Mouse (Mus musculus) urinary bladder, postnatal 14 days (tissue): Measurements from ENCODE around the gene Frzb.
"Not testable (repeated sequence)": the region's sequence is repeated elsewhere in the genome, so short reads cannot be mapped to it uniquely, and the experiment has no call there.

Experiments
- DNase-seq: peaks from one replicate; pipeline ENCODE4 v3.0.0; 2021; ENCODE audit warnings: low spot score

Frzb gene

DNA sequence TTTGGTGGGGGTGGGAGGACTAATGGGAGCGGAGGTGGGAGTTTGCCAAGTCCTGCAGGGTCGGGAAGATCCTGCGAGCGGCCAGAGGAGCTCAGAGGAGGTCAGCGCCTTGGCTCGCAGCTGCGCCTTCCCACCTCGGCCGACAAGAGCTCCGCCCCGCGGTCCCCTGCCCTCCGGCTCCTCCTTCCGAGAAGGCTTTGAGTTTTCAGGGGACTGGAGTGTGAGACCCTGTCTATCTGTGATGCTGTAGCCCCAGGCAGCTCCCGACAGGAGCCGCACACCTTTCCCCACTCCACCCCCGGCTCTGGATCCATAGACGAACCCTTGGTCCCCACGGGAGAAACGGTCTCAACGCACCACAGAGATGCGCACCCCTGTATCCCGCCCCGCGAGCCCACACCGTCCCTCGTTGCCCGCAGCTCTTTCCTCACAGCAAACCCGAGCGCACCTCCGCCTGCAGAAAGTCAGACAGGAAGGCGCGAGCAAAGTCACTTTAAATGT lies at the start of gene Frzb:
Gene Frzb (minus strand): TSS at position 335 of the 501 bp plus-strand sequence.
- DNase-seq, result peak; percentile 34

DNA sequence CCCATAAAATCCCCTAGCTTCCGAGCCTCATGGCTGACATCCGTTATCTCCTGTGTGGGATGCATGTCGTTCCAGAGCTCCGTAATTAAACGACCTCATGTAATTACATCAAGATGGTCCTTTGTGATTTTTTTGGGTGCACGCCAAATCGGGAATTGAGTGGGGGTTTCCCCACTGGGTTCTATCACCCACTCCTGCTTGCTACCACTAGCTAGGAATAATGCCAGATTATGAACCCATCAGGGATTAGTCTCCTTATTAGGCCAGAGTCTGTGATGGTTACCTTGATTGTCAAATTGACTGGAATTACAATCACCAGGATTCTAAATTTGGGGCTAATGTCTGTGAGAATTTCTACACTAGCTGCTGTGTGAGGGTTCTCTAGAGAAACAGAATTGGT lies 47.9 kb upstream of the Frzb start:
- DNase-seq, result not testable (repeated sequence)

DNA sequence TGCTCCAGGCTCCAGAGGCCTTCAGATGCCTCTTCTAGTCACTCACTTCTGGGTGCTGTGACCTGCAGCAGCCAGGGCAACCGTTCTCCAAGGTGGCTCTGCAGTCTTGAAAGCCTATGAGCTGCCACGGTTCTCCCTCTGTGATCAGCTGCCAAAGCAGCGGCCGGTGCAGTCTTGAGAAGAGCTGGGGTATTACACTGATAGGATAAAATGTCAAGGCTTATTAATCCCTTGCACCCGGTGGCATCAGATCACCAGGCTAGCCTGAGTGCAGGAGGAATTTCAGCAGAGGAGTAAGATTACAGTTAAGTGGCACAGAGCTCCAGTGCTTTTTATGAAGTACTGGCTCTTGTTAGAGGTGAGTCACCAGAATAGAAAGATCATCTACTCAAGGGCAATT lies 39.4 kb upstream of the Frzb start:
- DNase-seq, result no peak

DNA sequence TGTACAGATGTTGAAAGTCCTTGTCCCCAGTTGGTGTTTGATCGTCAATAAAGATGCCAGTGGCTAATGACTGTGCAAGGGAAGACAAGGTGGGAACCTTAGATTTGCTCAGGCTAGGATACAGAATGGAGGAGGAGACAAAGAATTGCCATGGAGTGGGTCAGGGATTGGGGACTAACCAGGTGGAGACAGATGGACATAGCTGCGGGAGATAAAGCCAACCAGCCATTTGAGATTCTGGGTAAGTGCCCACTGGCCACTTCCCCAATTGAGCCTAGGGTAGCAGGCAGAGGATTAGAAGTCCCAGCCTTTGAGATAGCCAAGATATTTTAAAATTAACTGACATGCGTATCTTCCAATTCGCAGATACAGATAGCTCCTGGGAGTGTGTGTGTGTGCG lies 37.5 kb upstream of the Frzb start:
- DNase-seq, result no peak

DNA sequence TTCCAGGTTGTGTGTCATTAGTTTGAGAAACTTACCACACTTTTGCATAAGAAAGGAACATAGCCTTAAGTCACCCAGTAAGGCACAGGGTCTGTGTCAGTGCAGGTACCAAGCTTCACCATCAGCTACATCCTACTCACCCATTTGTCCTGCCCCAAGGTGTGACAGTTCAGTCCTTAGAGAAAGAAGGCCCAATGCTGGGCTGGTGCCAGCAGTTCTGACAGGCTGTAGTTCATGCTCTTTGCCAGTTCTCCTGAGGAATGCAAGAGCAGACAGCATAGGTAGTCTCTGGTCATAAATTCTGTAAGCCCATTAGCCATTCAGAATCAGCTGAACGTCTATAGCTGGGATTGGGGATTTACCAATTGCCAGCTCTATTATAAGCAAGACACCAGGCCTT lies 28.4 kb upstream of the Frzb start:
- DNase-seq, result no peak

DNA sequence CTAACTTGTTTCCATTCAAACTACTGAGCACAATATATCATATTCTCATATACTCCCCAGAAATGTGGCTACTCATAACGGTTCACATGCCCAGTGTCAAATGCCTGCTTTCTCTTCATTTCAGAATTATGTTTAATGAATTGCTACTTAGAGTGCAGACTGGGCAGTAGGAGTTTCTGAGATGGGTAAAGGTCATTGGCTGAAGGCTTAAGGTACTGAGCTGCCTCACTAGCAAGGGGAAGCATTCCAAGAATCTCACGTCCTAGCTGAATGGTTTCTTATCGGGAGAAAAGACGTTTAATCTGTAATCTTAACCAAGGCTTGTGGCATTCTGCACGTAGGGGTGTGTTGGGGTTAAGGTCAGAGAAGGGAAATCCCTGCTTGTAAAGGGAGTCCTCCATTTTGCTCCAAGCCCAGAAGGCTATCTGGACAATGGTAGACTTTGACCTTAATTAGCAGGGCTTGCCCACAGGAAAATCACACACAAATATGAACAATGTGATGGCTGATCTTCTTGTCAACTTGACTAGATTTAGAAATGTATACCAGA lies 26.9 kb upstream of the Frzb start:
- no peak for DNase-seq

DNA sequence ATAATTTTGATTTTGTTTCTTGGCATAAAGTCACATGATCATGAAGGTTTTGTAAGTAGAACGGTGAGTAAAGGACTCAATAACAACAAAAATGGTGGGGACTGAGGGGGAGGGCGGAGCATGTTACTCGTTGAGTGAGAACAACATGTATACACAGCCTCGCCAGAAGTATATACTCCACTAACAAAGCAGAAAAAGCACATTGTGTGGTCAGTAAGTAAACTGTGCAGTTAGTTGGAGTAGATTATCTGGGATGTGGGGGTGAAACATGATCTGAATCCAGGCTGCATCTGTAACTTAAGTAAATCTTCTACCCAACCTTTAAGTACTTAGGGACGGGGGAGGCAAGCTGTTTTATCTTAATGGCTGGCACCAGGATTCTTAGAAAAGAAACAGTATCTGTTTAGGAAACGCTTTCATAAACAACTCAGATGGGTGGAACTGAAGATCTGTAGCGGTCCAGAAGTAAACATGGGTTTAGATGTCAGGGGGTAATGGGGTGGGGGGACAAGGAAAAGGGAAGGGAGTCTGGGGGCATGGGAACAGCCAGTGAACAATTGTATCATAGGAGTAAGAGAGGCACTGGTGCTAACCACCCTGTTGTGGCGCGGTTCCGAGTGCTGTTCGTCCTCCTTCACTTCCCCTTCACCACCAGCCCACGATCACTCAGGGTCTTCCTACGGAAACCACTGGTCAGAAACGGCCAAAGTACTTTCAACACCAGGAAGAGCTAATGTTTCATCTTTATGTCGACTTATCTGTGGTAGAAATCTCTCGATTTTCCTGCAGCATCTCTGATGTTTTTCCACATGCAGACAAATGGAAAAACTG lies 18.8 kb upstream of the Frzb start:
- DNase-seq, result no peak

DNA sequence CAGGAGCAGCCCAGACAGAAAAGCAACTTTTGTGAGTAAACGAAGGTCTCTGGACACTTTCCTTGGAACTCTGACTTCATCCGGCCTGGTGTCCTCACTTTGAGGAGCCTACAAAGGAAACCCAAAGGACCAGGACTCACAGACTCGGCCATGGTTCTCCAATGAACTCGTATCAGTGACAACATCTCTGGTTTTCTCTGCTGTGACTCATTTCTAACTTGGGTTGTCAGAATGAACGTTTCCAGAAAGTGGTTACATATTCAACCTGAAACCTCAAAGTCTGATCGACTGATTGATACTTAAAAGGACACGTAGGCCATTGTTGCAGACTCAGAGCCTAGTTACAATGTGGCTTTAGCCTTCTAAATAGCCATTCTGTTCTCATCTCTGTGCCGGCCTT lies 14.4 kb upstream of the Frzb start:
- no peak for DNase-seq

DNA sequence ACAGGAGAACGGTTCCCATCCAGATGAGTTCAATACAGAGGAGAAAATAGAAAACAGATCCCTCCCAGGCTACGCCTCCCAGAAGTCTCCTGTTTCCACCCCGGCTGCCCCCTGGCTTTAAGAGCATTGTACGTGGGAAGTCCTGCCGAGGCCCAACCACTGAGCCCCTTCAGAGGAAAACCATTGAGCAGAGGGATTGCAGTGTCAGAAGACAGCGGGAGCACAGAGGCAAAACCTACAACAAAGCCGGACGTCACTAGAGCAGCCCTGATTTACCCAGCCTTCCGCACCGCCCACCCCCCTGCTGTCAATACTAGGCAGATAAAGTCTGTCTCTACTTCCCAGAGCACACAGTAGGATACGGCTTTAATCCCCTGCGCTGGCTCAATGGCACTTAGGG lies 806 bp upstream of the Frzb start:
- DNase-seq, result peak; percentile 5

DNA sequence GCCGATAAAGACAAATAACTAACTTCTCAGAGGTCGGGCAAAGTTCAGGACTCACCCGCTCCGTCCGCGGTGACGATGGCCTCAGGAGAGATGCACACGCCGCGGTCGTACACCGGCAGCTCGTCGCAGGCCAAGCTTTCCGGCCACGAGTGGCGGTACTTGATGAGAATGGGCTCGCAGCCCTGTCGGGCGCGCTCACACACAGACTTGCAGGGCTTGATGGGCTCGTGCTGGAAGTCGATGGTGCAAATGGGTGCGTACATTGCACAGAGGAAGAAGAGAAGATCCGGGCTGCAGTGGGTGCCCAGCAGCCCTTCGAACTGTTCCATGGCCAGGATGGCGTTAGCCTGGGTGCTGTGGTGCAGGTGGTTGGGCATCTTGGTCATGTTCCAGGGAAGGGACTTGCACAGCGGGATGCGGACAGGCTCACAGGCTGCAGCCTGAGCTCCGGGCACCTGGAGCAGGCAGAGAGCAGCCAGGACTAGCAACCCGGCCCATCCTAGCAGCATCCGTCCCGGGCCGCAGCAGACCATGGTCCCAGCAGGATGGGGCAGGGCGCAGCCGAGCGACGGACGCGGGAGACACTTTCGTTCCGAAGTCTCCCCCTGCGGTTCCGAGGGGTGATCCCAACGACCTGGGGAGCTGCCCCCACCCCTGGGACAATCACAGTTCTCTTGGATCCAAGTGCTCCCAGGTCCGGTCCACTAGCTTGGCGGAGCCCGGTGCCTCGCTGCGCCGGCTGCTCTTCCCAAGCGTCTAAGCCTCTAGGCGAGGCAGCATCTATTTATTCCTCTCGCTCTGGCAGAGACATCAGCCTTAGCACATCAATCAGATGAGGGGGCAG lies 895 bp downstream of the Frzb start:
- DNase-seq, result peak; percentile 9

DNA sequence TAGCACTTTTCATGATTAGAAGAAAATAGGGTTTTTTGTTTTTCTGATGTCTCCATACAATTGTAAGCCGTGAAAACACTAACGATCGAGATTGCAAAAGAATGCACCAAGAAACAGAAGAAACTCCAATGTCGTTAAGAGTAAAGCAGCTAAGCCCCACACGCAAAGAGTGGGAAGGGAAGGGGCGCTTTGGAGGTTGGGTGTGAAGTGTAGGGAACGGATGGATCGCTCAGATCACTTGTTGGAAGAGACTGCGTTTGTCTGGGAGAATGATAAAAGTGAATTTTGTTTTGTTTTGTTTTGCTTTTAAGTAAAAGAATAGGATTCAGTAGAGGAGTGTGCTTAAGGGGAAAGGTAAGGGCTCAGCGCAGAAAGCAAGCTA lies 1.5 kb downstream of the Frzb start:
- DNase-seq, result no peak

DNA sequence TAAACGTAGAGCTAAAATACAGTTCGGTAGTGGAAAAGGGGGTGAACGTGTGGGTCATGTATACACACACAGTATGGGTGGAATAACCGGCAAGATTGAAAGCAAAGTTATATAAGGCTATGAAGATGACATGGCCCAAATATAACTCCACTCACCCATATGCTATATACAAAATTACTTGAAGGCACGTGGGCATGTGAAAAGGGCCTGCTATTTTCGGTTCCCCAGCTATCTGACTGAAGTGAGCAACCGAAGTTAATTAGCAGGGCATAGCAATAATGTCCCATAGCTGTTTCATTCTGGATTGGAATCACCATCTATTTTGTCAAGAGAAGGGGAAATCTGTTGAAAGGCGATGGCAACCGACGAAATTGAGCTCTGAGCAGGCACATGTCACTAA lies 1.9 kb downstream of the Frzb start:
- DNase-seq, result no peak

DNA sequence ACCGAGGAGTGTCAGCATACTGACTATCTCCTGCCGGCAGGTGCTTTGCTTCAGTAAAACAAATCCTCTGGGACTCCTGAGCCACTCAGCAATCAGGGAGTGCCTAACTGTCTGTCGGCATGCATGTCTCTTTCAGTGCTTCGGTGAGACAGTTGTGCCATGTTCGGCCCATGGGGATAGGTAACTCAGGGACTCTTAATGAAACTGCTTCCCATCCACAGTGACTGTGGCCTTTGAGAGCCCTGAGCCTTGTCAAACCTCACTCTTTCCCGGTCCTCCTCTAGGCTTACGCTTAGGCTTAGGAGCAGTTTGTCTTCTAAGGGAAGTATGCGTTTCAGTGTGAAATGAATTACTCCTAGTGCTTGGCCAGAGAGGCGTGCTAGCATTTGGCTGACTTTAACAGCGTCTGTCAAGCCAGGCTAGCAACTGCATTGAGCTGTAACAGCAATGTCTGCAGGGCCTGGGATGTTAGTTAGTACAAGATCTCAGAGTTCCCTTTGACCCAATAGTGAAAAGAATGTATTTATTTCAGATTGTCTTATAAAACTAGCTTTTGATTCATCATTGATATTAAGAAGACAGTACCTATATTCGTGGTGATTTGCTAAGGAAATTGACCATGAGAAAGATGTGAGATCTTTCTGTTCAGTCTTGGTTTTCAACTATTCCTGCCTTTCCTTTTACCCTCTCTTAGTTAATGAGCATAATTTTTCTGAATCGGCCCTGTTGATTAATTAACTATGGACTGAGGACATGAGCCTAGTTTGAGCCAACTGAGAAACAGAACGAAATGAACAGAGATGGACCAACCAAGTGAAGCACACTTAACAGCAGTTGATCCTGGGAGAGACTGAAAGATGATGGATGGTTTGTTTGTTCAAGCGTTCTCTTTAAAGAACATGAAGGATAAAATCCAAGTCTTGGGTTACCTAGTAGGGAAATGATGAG lies 2.7 kb downstream of the Frzb start:
- no peak for DNase-seq

DNA sequence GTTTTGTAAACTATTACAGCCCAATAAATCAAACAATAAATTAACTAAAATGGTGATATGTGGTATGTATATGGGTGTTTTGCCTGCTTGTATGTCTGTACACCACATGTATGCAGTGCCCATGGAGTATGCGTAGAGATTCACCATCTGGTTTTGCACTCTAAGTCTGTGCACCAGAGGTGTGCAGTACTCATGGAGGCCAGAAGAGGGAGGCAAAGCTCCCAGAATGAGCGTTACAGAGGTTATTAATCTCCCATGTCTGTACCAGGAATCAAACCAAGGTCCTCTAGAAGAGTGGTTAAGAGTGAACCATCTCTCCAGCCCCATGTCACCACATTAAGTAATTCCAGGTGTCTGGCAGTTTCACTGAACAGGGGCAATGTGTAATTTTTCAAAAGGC lies 3.5 kb downstream of the Frzb start:
- DNase-seq, result no peak

DNA sequence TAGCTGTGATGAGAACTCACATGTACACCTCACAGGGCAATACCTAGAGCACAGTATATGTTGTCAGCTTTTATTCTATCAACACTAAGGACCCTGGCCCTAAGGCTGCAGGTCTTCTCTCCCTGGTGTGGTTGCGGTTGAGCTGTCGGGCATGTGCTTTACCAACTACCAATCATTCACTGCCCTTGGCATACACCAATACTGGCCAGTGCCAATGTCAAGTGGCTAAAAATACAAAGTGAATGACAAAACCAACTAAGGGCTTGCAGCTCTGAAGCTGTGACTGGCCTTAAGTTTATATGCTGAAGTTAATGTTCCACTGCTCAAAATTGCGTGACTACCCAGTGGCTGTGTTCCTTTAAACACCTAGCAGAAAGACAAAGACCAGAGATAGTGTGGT lies 6.0 kb downstream of the Frzb start:
- no peak for DNase-seq

DNA sequence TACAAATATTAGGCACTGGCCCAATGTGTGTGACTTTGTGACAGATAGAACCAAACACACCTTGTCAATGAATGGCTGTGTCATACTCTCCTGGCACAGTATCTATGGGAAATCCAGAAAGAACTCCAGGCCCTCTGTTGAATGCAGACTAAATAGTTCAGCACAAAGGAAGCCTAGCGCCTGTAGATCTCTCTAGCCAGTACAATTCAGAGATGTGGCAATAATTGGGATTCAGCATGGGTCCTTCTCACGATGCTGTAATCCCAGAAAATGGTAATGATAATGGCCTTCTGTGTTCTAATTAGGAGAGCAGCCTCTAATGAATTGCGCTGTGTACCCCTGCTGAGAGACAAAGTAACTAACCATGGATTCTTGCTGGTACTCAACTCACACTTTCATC lies 8.6 kb downstream of the Frzb start:
- DNase-seq, result no peak

DNA sequence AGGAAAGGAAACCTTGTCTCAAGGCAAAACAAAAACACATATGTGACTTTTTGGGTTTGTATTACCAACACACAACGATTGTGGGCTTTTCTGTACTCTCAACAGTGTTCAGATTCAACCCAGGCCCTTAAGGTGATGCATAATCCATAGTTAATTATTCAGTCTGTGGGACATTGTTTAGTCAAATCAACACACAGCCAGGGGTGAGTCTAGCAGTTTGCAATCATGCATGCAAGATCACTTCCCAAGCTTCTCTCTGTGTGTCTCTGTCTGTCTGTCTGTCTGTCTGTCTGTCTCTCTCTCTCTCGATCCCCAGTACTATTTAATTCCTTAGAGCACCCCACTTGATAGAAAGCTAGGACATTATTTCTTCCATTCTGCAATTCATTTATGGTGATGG lies 10.0 kb downstream of the Frzb start:
- DNase-seq, result no peak

DNA sequence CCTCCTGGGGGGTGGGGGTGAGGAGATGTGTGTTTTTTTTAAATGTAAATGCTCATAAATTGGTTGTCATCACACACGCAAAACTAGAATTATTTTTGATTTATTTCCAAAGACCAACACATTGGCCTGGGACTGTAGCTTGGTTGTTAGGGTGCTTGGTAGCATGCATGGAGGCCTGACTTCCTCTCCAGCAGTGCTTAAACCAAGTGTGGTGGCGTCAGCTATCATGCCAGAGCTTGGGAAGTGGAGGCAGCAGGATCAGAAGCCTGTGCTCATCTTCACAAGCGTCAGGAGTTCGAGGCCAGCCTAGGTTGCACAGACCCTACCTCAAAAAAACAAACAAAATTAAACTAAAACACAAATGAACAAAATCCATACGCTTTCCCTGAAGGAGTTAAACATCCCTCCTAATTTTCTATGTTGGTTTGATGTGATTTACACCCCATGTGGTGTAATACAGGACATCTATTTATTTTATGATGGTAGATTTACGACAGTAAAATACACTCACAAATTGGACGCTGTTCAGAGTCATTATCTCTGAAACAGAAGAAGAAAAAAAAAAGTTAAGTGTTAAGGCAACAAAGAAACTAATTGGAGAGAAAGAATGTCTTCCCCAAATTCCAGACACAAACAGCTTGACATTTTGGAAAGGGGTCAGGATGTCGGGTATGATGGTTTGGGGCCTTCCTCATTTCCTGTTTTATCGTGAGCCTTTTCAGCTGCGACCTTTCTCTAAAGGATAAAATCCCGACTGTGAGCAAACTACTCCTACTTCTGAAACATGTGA lies 12.4 kb downstream of the Frzb start:
- DNase-seq, result no peak

DNA sequence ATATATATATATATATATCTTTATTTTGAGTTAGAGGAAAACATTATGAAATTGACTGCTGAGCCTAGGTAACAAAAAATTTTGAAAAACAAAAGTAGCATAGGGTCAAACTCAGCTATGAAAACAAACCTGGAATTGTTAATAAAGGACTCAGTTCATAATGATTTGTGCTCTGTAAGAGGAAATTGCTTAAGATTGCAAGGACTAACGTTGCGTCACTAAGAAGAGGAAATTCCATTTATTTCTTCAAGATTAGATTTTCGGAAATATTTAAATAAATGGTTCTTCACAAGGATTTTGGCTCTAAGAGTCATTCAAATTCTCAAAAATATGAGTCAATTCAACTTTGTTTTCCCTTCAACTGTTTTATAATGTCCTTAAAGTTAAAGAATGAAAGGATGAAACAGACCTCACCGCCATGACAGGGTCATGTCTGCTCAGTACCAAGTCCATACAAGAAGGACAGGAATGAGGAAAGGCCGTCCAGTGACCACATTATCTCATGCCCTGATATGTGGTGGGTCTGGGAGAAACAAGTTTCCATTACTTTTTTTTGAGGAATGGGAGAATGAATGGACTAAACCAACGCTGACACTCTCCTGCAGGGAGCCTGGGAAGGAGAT lies 14.1 kb downstream of the Frzb start:
- no peak for DNase-seq

DNA sequence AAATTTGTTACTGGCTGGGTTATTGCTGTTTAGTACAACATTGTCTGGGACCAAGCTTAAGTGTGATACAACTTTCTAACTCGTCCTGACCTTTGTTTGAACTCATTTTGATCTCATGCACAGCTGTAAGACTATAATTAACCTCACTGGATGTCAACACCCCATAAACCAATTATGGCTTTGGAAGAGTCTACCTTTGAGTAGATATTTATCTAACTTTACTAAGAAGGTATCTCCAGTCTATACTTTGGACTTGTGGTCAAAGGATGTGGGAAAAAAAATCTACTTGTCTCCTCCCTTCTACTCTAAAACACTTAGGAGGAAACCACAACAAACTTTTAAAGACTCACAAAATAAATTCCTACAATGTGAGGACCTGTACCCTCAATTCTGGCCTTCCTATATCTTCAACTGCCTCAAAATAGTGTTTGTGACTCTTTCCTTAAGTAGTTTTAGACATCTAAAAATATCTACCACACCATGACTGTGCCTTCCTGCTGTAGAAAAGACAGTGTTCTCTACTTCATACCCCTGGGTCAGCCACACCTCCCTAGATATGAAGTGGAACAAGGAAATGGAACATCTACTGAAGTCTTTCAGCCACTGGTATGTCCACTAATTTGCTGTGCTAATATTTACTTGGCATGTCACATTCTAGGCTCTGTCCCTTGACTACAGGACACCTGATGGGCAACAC lies 16.9 kb downstream of the Frzb start:
- DNase-seq, result no peak
